Mouse (Mus musculus) thymus, adult 2 months (tissue): ENCODE data around the gene Gm973.

Experiments
- CTCF ChIP-seq: fragments of 200-500 bp; IDR thresholded peaks from 2 replicates; pipeline ENCODE4 v1.5.1; 2012; ENCODE audit warnings: mild to moderate bottlenecking, control low read depth, low read length, moderate library complexity, borderline replicate concordance; ENCODE audit not compliant: control insufficient read depth, poor library complexity, insufficient read depth; ENCODE audit errors: extremely low read depth
- POLR2A ChIP-seq: fragments of 200-500 bp; IDR thresholded peaks from 2 replicates; pipeline ENCODE4 v1.6.1; 2012; ENCODE audit warnings: mild to moderate bottlenecking, low read length, control low read depth, moderate library complexity; ENCODE audit not compliant: control insufficient read depth, poor library complexity, insufficient read depth; ENCODE audit errors: extremely low read depth

GRCm38 (mm10) chr1:59534976-59535810, 19.1 kb downstream of the Gm973 start:
- TF ChIP-seq CTCF, result no peak
- TF ChIP-seq POLR2A, result no peak
